Mouse (Mus musculus): Measurements from ENCODE around the gene Celsr2. TPM values are rescaled to one million over a fixed set of nuclear protein-coding genes. Genes with fewer than 3 reads are reported as not detected.

Gene Celsr2
- total RNA-seq, 1 experiment: 7.9 TPM

- in situ Hi-C loops (cut with MboI; ENCODE audit: low sequenced_read_pairs in 2 of 2, unreplicated experiment in 2 of 2): no loop called here
- Histone ChIP-seq H3K9ac (ENCODE audit: insufficient read depth, low read depth, low read length, poor library complexity, severe bottlenecking) (no peak overlapping the region), H3K27ac (ENCODE audit: insufficient read depth, low read depth, low read length, poor library complexity, severe bottlenecking) (no peak overlapping the region), H3K36me3 (ENCODE audit: control insufficient read depth, insufficient read depth, low read length, poor library complexity, severe bottlenecking) (peaks cover 24% of the 10 kb centered on the region), H3K4me1 (ENCODE audit: control insufficient read depth in 2 of 2, insufficient read depth in 2 of 2, low read length in 2 of 2, poor library complexity in 1 of 2) (peaks cover 3 to 22% of the 10 kb centered on the region in 2 experiments; a peak in 3 of 4 replicates), H3K9me3 (ENCODE audit: control insufficient read depth, insufficient read depth, low read depth, low read length) (no peaks in the 10 kb centered on the region), H3K4me3 (ENCODE audit: insufficient read depth in 1 of 2, low read depth in 1 of 2, low read length in 2 of 2, poor library complexity in 1 of 2, severe bottlenecking in 1 of 2) (peak overlapping the region in 1 of 2 experiments; percentile 98; a peak in 1 of 4 replicates)
- no peak for DNase-seq (ENCODE audit: low read depth, low spot score)
- TF ChIP-seq HCFC1 (IDR thresholded peaks at IDR 0.05; ENCODE audit: borderline replicate concordance, insufficient read depth, low read length) (no peak), MAFK (IDR thresholded peaks at IDR 0.05; ENCODE audit: insufficient read depth, low read depth, low read length) (no peak), ZNF384 (IDR thresholded peaks at IDR 0.05; ENCODE audit: low read depth, low read length) (no peak), CHD2 (IDR thresholded peaks at IDR 0.05; ENCODE audit: low read depth, low read length) (no peak), ZC3H11A (IDR thresholded peaks at IDR 0.05; ENCODE audit: borderline replicate concordance, low read depth, low read length) (no peak)
These were observed 33.1 kb downstream of the Celsr2 start for GRCm38 (mm10) chr3:108381945-108382875.

GRCm38 (mm10) chr3:108380695-108381094, 34.7 kb downstream of the Celsr2 start:
- in situ Hi-C loops (cut with MboI; ENCODE audit: low sequenced_read_pairs in 2 of 2, unreplicated experiment in 2 of 2): no loop called here
- Histone ChIP-seq H3K9ac (ENCODE audit: insufficient read depth, low read depth, low read length, poor library complexity, severe bottlenecking) (no peak overlapping the region), H3K27ac (ENCODE audit: insufficient read depth, low read depth, low read length, poor library complexity, severe bottlenecking) (no peak overlapping the region), H3K4me1 (ENCODE audit: control insufficient read depth in 2 of 2, insufficient read depth in 2 of 2, low read length in 2 of 2, poor library complexity in 1 of 2) (peaks cover 3 to 14% of the 10 kb centered on the region in 2 experiments; a peak in 2 of 4 replicates), H3K9me3 (ENCODE audit: control insufficient read depth, insufficient read depth, low read depth, low read length) (no peaks in the 10 kb centered on the region), H3K36me3 (ENCODE audit: control insufficient read depth, insufficient read depth, low read length, poor library complexity, severe bottlenecking) (peaks cover 10% of the 10 kb centered on the region), H3K4me3 (ENCODE audit: insufficient read depth in 1 of 2, low read depth in 1 of 2, low read length in 2 of 2, poor library complexity in 1 of 2, severe bottlenecking in 1 of 2) (no peak overlapping the region)
- DNase-seq (ENCODE audit: low read depth, low spot score): no peak
- TF ChIP-seq CHD2 (IDR thresholded peaks at IDR 0.05; ENCODE audit: low read depth, low read length) (no peak), MAFK (IDR thresholded peaks at IDR 0.05; ENCODE audit: insufficient read depth, low read depth, low read length) (no peak), ZNF384 (IDR thresholded peaks at IDR 0.05; ENCODE audit: low read depth, low read length) (no peak), HCFC1 (IDR thresholded peaks at IDR 0.05; ENCODE audit: borderline replicate concordance, insufficient read depth, low read length) (no peak), ZC3H11A (IDR thresholded peaks at IDR 0.05; ENCODE audit: borderline replicate concordance, low read depth, low read length) (no peak)

GRCm38 (mm10) chr3:108378875-108379663, 36.3 kb downstream of the Celsr2 start:
- Histone ChIP-seq H3K27ac (ENCODE audit: insufficient read depth, low read depth, low read length, poor library complexity, severe bottlenecking) (no peak overlapping the region), H3K9me3 (ENCODE audit: control insufficient read depth, insufficient read depth, low read depth, low read length) (no peaks in the 10 kb centered on the region), H3K9ac (ENCODE audit: insufficient read depth, low read depth, low read length, poor library complexity, severe bottlenecking) (no peak overlapping the region), H3K36me3 (ENCODE audit: control insufficient read depth, insufficient read depth, low read length, poor library complexity, severe bottlenecking) (no peaks in the 10 kb centered on the region), H3K4me3 (ENCODE audit: insufficient read depth in 1 of 2, low read depth in 1 of 2, low read length in 2 of 2, poor library complexity in 1 of 2, severe bottlenecking in 1 of 2) (no peak overlapping the region), H3K4me1 (ENCODE audit: control insufficient read depth in 2 of 2, insufficient read depth in 2 of 2, low read length in 2 of 2, poor library complexity in 1 of 2) (peaks cover 3 to 10% of the 10 kb centered on the region in 2 experiments; a peak in 2 of 4 replicates)
- TF ChIP-seq ZNF384 (IDR thresholded peaks at IDR 0.05; ENCODE audit: low read depth, low read length) (no peak), CHD2 (IDR thresholded peaks at IDR 0.05; ENCODE audit: low read depth, low read length) (no peak), ZC3H11A (IDR thresholded peaks at IDR 0.05; ENCODE audit: borderline replicate concordance, low read depth, low read length) (no peak), HCFC1 (IDR thresholded peaks at IDR 0.05; ENCODE audit: borderline replicate concordance, insufficient read depth, low read length) (no peak), MAFK (IDR thresholded peaks at IDR 0.05; ENCODE audit: insufficient read depth, low read depth, low read length) (no peak)
- no peak for DNase-seq (ENCODE audit: low read depth, low spot score)
- in situ Hi-C loops (cut with MboI; ENCODE audit: low sequenced_read_pairs in 2 of 2, unreplicated experiment in 2 of 2): no loop called here

- no peak overlapping the region for H3K9ac ChIP-seq (ENCODE audit: insufficient read depth, low read depth, low read length, poor library complexity, severe bottlenecking)
- no peaks in the 10 kb centered on the region for H3K36me3 ChIP-seq (ENCODE audit: control insufficient read depth, insufficient read depth, low read length, poor library complexity, severe bottlenecking)
- TF ChIP-seq CHD2 (IDR thresholded peaks at IDR 0.05; ENCODE audit: low read depth, low read length): no peak
- no peak for TF ChIP-seq HCFC1 (IDR thresholded peaks at IDR 0.05; ENCODE audit: borderline replicate concordance, insufficient read depth, low read length)
- TF ChIP-seq MAFK (IDR thresholded peaks at IDR 0.05; ENCODE audit: insufficient read depth, low read depth, low read length): no peak
- TF ChIP-seq ZC3H11A (IDR thresholded peaks at IDR 0.05; ENCODE audit: borderline replicate concordance, low read depth, low read length): no peak
- TF ChIP-seq ZNF384 (IDR thresholded peaks at IDR 0.05; ENCODE audit: low read depth, low read length): no peak
- no peak overlapping the region for H3K27ac ChIP-seq (ENCODE audit: insufficient read depth, low read depth, low read length, poor library complexity, severe bottlenecking)
- no peaks in the 10 kb centered on the region; a peak in 1 of 4 replicates for H3K4me1 ChIP-seq (ENCODE audit: control insufficient read depth in 2 of 2, insufficient read depth in 2 of 2, low read length in 2 of 2, poor library complexity in 1 of 2)
- no peaks in the 10 kb centered on the region for H3K9me3 ChIP-seq (ENCODE audit: control insufficient read depth, insufficient read depth, low read depth, low read length)
- no peak overlapping the region for H3K4me3 ChIP-seq (ENCODE audit: insufficient read depth in 1 of 2, low read depth in 1 of 2, low read length in 2 of 2, poor library complexity in 1 of 2, severe bottlenecking in 1 of 2)
- in situ Hi-C loops (cut with MboI; ENCODE audit: low sequenced_read_pairs in 2 of 2, unreplicated experiment in 2 of 2): no loop called here
- DNase-seq (ENCODE audit: low read depth, low spot score): no peak
These were observed 42.7 kb downstream of the Celsr2 start for GRCm38 (mm10) chr3:108372691-108373090.
